Mouse (Mus musculus) mature B cell (primary cell): ENCODE data around the gene Arih1.

Experiments
- in situ Hi-C: fragments of 300-500 bp; cut with MboI; formaldehyde crosslinking; loops from 2 replicates; pipeline ENCODE4 v1.14.3; 2019

Gene Arih1

GRCm38 (mm10) chr9:59486549-59487065, at the start of gene Arih1:
TSS of gene Arih1 (minus strand) at chr9:59486618.
- in situ Hi-C loops = no loop called here

GRCm38 (mm10) chr9:59533889-59534288, 47.5 kb upstream of the Arih1 start:
- in situ Hi-C loops = no loop called here

GRCm38 (mm10) chr9:59533422-59533821, 47.0 kb upstream of the Arih1 start:
- in situ Hi-C loops = no loop called here

GRCm38 (mm10) chr9:59531645-59532044, 45.2 kb upstream of the Arih1 start:
- in situ Hi-C loops = no loop called here

- in situ Hi-C loops = no loop called here
Observed at GRCm38 (mm10) chr9:59528274-59528673, 41.9 kb upstream of the Arih1 start.

- in situ Hi-C loops = no loop called here
Observed at GRCm38 (mm10) chr9:59527580-59527979, 41.2 kb upstream of the Arih1 start.

- in situ Hi-C loops = no loop called here
Observed at GRCm38 (mm10) chr9:59526727-59527126, 40.3 kb upstream of the Arih1 start.

GRCm38 (mm10) chr9:59522906-59523305, 36.5 kb upstream of the Arih1 start:
- in situ Hi-C loops = no loop called here

GRCm38 (mm10) chr9:59519396-59519795, 33.0 kb upstream of the Arih1 start:
- in situ Hi-C loops = no loop called here

- in situ Hi-C loops = no loop called here
Observed at GRCm38 (mm10) chr9:59518976-59519375, 32.6 kb upstream of the Arih1 start.

GRCm38 (mm10) chr9:59517127-59517526, 30.7 kb upstream of the Arih1 start:
- in situ Hi-C loops = no loop called here

GRCm38 (mm10) chr9:59515069-59515468, 28.7 kb upstream of the Arih1 start:
- in situ Hi-C loops = no loop called here

GRCm38 (mm10) chr9:59512381-59512780, 26.0 kb upstream of the Arih1 start:
- in situ Hi-C loops = no loop called here

- in situ Hi-C loops = no loop called here
Observed at GRCm38 (mm10) chr9:59508146-59508545, 21.7 kb upstream of the Arih1 start.

- in situ Hi-C loops = no loop called here
Observed at GRCm38 (mm10) chr9:59487331-59487730, 913 bp upstream of the Arih1 start.

GRCm38 (mm10) chr9:59486076-59486518, 321 bp downstream of the Arih1 start:
- in situ Hi-C loops = no loop called here

GRCm38 (mm10) chr9:59485511-59486075, 825 bp downstream of the Arih1 start:
- in situ Hi-C loops = no loop called here

GRCm38 (mm10) chr9:59484760-59485159, 1.7 kb downstream of the Arih1 start:
- in situ Hi-C loops = no loop called here

GRCm38 (mm10) chr9:59482419-59482818, 4.0 kb downstream of the Arih1 start:
- in situ Hi-C loops = no loop called here

GRCm38 (mm10) chr9:59476617-59477016, 9.8 kb downstream of the Arih1 start:
- in situ Hi-C loops = no loop called here

GRCm38 (mm10) chr9:59474838-59475237, 11.6 kb downstream of the Arih1 start:
- in situ Hi-C loops = no loop called here

- in situ Hi-C loops = no loop called here
Observed at GRCm38 (mm10) chr9:59473171-59473570, 13.2 kb downstream of the Arih1 start.

GRCm38 (mm10) chr9:59469446-59469845, 17.0 kb downstream of the Arih1 start:
- in situ Hi-C loops = no loop called here

GRCm38 (mm10) chr9:59464293-59464692, 22.1 kb downstream of the Arih1 start:
- in situ Hi-C loops = no loop called here
